Mouse (Mus musculus): ENCODE results near the gene Fam228a. TPM values are rescaled to one million over a fixed set of nuclear protein-coding genes. Genes with fewer than 3 reads are reported as not detected.
"Not testable (repeated sequence)": the region's sequence is repeated elsewhere in the genome, so short reads cannot be mapped to it uniquely, and the experiment has no call there.

Fam228a gene
- 0.06 and 0.08 TPM in 2 replicates for polyA plus RNA-seq (2015; fragmentation: Nextera tagmentation; extraction: Ambion mirVana)

DNA sequence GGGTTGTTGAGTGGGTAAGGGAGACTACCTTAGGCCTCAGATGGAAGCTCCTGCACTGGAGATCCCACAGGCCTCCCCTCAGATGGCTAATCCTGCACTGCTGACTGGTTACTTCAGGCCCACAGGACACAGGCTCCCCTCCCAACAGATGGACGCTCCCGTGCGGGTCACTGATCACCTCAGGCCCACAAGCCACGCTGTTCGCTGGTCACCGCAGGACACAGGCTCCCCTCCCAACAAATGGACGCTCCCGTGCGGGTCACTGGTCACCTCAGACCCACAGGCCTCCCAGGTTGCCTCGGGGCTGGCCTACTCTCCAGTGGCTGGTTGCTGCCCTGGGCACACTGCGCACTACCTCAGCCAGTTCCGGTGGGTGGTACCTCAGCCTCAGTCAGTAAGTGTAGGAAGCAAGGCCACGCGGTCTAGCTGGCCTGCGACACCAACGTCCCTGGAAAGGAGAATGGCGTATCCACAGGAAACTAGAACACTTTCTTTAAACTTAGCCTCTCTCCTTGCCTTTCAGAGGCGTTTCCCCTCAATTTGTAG is at the start of gene Fam228a:
Gene Fam228a, minus strand, starts transcription at position 400 of the 546 bp plus-strand sequence.
- ATAC-seq (no peak), DNase-seq (ENCODE audit: low spot score) (no peak)
- H3K27ac ChIP-seq (ENCODE audit: low read length), result no peak within 1 kb of the TSS
- no peak within 1 kb of the TSS for H3K4me2 ChIP-seq (replicated peaks; ENCODE audit: low read depth, low read length)
- H3K4me1 ChIP-seq (ENCODE audit: insufficient read depth, low read depth, low read length), result no peaks in the 10 kb centered on the region
- H3K36me3 ChIP-seq (ENCODE audit: insufficient read depth, low read length), result no peaks in the 10 kb centered on the region
- H3K27me3 ChIP-seq (replicated peaks; ENCODE audit: insufficient read depth, low read length), result no peaks in the 10 kb centered on the region
- TF ChIP-seq EP300 (IDR thresholded peaks at IDR 0.05) (no peak), CTCF (IDR thresholded peaks at IDR 0.05) (no peak)
- WGBS, result 89% methylated on average over 18 of the region's 18 CpGs
- no peak within 1 kb of the TSS for H3K4me3 ChIP-seq (ENCODE audit: low read depth, low read length)
- no peaks in the 10 kb centered on the region for H3K9me3 ChIP-seq (ENCODE audit: low read length)
- no peak within 1 kb of the TSS for H3K9ac ChIP-seq (replicated peaks; ENCODE audit: low read depth)

DNA sequence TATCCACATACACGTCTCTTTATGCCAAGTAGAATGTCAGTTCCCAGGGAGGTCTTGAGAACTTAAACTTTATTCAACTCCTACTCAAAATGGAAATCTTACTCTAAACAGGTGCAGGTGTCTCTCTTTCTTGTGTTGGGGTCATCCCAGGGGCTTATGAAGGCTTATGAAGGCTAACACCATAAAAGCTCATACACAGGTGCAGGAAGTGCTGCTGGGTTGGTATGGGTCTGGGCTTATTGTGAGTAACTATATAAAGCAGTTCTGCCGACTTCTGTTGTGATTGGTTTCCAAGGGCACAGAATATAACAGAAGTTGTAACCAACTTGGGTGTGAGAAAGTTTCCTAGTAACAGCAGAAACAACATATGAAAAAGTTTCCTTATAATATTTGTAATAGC is 46.2 kb upstream of the Fam228a start:
- no peak overlapping the region for H3K4me3 ChIP-seq (ENCODE audit: low read depth, low read length)
- no peak overlapping the region for H3K9ac ChIP-seq (replicated peaks; ENCODE audit: low read depth)
- H3K27ac ChIP-seq (ENCODE audit: low read length), result no peak overlapping the region
- no peaks in the 10 kb centered on the region for H3K36me3 ChIP-seq (ENCODE audit: insufficient read depth, low read length)
- H3K9me3 ChIP-seq (ENCODE audit: low read length), result no peaks in the 10 kb centered on the region
- no peaks in the 10 kb centered on the region for H3K4me1 ChIP-seq (ENCODE audit: insufficient read depth, low read depth, low read length)
- ATAC-seq (no peak), DNase-seq (ENCODE audit: low spot score) (no peak)
- no peaks in the 10 kb centered on the region for H3K27me3 ChIP-seq (replicated peaks; ENCODE audit: insufficient read depth, low read length)
- WGBS, result 73% methylated on average over 2 of the region's 2 CpGs
- H3K4me2 ChIP-seq (replicated peaks; ENCODE audit: low read depth, low read length), result no peak overlapping the region
- TF ChIP-seq EP300 (IDR thresholded peaks at IDR 0.05), result no peak
- no peak for TF ChIP-seq CTCF (IDR thresholded peaks at IDR 0.05)

DNA sequence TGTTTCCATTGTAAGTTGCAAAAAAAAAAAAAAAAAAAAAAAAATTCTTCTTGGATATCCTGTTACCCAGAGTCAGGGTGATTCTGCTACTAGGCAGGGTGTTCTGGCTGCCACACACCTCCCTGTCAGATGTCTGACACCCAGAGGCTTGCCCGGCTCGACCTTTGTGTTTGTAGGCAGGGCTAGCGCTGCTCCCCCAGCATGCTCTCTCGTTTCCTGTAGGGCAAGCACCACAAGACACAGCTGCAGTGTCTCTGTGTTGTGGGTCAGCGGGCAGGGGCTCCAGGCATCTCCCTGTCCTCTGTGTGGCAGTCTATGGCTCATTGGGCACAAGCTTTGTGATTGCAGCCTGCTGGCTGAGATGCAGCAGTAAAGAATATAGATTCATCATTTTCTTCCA is 45.4 kb upstream of the Fam228a start:
- H3K9ac ChIP-seq (replicated peaks; ENCODE audit: low read depth), result no peak overlapping the region
- no peaks in the 10 kb centered on the region for H3K4me1 ChIP-seq (ENCODE audit: insufficient read depth, low read depth, low read length)
- DNase-seq (ENCODE audit: low spot score) (no peak), ATAC-seq (no peak)
- no peak overlapping the region for H3K27ac ChIP-seq (ENCODE audit: low read length)
- TF ChIP-seq CTCF (IDR thresholded peaks at IDR 0.05) (no peak), EP300 (IDR thresholded peaks at IDR 0.05) (no peak)
- H3K4me2 ChIP-seq (replicated peaks; ENCODE audit: low read depth, low read length), result no peak overlapping the region
- H3K9me3 ChIP-seq (ENCODE audit: low read length), result no peaks in the 10 kb centered on the region
- 39% methylated on average over 5 of the region's 5 CpGs for WGBS
- no peak overlapping the region for H3K4me3 ChIP-seq (ENCODE audit: low read depth, low read length)
- no peaks in the 10 kb centered on the region for H3K36me3 ChIP-seq (ENCODE audit: insufficient read depth, low read length)
- no peaks in the 10 kb centered on the region for H3K27me3 ChIP-seq (replicated peaks; ENCODE audit: insufficient read depth, low read length)

DNA sequence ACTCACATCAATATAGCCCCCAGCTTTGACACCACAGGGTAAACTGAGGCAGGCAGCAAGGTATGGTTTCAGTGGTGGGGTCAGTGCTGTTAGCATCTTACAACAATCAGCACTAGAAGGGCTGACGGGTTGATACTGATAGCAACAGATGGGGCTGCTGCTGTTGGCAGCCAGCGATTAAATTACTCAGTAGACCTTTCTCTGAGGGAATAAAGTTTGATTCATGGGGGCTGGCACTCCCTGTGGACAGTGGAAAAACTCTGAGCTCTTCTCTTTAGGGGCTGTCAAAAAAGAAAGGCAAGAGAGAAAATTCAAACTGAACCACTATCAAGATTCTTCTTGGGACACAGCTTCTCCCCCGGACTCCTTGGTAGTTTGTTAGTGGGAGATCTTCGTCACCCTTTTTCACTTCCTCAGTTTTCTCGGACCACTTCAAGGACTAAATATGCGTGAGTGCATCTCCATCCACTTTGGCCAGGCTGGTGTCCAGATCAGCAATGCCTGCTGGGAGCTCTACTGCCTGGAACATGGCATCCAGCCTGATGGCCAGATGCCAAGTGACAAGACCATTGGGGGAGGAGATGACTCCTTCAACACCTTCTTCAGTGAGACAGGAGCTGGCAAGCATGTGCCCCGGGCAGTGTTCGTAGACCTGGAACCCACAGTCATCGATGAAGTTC is 43.6 kb upstream of the Fam228a start:
- H3K9ac ChIP-seq (replicated peaks; ENCODE audit: low read depth); H3K36me3 ChIP-seq (ENCODE audit: insufficient read depth, low read length); DNase-seq (ENCODE audit: low spot score); H3K27ac ChIP-seq (ENCODE audit: low read length); H3K4me2 ChIP-seq (replicated peaks; ENCODE audit: low read depth, low read length); H3K27me3 ChIP-seq (replicated peaks; ENCODE audit: insufficient read depth, low read length); H3K9me3 ChIP-seq (ENCODE audit: low read length); H3K4me3 ChIP-seq (ENCODE audit: low read depth, low read length); H3K4me1 ChIP-seq (ENCODE audit: insufficient read depth, low read depth, low read length); ATAC-seq: not testable (repeated sequence)
- 85% methylated on average over 9 of the region's 9 CpGs for WGBS

DNA sequence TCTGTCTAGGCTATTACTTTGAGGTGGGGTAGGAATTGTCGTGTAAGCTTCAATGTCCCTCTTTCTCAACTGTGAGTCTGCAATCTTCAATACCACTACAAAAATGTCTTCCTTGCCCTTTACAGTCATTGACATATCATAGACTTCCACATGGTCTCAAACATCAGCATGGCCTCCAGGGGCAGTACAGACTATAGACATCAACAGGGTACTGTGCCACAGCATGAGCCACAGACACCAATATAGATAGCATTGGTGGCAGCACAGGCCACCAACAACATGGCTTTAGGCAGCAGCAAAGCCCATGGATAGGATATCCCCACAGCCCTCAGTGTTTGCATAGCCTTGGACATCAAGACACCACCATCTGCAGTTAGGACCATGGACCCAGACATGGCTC is 43.0 kb upstream of the Fam228a start:
- Histone ChIP-seq H3K9ac (replicated peaks; ENCODE audit: low read depth) (no peak overlapping the region), H3K27me3 (replicated peaks; ENCODE audit: insufficient read depth, low read length) (no peaks in the 10 kb centered on the region), H3K36me3 (ENCODE audit: insufficient read depth, low read length) (no peaks in the 10 kb centered on the region), H3K27ac (ENCODE audit: low read length) (no peak overlapping the region), H3K9me3 (ENCODE audit: low read length) (no peaks in the 10 kb centered on the region), H3K4me1 (ENCODE audit: insufficient read depth, low read depth, low read length) (no peaks in the 10 kb centered on the region), H3K4me2 (replicated peaks; ENCODE audit: low read depth, low read length) (no peak overlapping the region), H3K4me3 (ENCODE audit: low read depth, low read length) (no peak overlapping the region)
- WGBS, result 83% methylated on average over 1 of the region's 1 CpGs
- DNase-seq (ENCODE audit: low spot score) (no peak), ATAC-seq (no peak)
- TF ChIP-seq CTCF (IDR thresholded peaks at IDR 0.05) (no peak), EP300 (IDR thresholded peaks at IDR 0.05) (no peak)

DNA sequence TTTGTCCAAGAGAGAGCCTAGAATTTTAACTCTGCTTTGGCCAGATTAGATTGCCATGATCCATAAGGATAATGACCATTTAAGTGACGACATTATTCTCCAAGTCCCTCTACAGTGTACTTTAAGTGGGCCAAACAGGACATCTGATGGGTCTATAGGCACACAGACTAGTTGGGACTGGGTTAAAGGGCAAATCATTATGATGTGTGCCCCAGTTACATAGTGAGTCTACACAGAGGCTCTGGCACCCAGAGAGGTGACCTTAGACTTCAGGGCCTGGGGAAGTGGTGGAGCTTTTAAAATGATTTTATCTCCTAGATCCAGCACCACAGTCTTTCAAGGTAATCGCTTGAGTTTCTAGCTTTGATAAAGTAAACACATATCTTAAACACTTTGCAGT is 42.0 kb upstream of the Fam228a start:
- H3K9ac ChIP-seq (replicated peaks; ENCODE audit: low read depth), result no peak overlapping the region
- ATAC-seq (no peak), DNase-seq (ENCODE audit: low spot score) (no peak)
- no peak overlapping the region for H3K4me2 ChIP-seq (replicated peaks; ENCODE audit: low read depth, low read length)
- H3K27ac ChIP-seq (ENCODE audit: low read length), result no peak overlapping the region
- TF ChIP-seq CTCF (IDR thresholded peaks at IDR 0.05) (no peak), EP300 (IDR thresholded peaks at IDR 0.05) (no peak)
- H3K27me3 ChIP-seq (replicated peaks; ENCODE audit: insufficient read depth, low read length), result no peaks in the 10 kb centered on the region
- no peaks in the 10 kb centered on the region for H3K36me3 ChIP-seq (ENCODE audit: insufficient read depth, low read length)
- H3K4me3 ChIP-seq (ENCODE audit: low read depth, low read length), result no peak overlapping the region
- no peaks in the 10 kb centered on the region for H3K9me3 ChIP-seq (ENCODE audit: low read length)
- WGBS, result 50% methylated on average over 2 of the region's 2 CpGs
- no peaks in the 10 kb centered on the region for H3K4me1 ChIP-seq (ENCODE audit: insufficient read depth, low read depth, low read length)
